Mouse (Mus musculus) spleen, adult 12 weeks (tissue): ENCODE results near the gene Rhbdd2.

Source experiments
- DNase-seq: peaks from one replicate; pipeline ENCODE4 v3.0.0; 2022; ENCODE audit warnings: low spot score

The Rhbdd2 gene

DNA sequence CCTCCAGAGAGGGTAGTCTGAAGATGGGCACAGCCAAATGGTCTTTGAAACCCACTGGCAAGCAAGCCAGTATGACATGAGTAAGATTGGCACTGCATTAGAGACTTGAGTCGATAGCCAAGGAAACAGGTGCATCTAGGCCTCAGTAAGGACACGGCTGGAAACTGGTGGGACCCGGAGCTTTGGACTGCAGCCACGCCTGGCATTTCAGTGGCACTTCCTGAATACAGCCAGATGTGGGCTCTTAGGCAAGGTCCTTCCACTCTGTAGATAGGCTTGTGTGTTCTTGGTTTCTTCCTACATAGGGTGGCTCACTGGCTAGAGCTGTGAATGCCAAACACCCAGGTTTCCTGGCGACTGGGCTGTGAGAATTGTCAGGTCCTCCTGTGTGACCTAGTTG is 12.9 kb downstream of the Rhbdd2 start:
- DNase-seq = no peak

DNA sequence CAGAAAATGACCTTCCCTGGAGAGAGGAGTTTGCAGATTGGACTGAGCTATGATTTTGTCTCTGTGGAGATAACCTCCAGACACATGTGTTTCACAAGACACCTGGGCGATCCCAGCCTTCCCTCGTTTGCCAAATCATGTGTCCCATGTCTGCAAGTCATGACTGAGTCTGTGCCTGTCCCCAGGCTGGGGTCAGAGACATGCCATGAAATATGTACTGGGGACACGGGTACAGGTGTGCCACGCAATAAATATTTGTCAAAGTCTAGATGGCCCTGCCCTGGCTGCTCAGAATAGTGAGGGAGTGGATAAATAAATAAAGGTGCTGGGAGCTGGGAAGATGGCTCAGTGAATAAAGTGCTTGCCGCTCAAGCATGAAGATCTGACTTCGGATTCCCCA is 13.6 kb downstream of the Rhbdd2 start:
- DNase-seq = no peak

DNA sequence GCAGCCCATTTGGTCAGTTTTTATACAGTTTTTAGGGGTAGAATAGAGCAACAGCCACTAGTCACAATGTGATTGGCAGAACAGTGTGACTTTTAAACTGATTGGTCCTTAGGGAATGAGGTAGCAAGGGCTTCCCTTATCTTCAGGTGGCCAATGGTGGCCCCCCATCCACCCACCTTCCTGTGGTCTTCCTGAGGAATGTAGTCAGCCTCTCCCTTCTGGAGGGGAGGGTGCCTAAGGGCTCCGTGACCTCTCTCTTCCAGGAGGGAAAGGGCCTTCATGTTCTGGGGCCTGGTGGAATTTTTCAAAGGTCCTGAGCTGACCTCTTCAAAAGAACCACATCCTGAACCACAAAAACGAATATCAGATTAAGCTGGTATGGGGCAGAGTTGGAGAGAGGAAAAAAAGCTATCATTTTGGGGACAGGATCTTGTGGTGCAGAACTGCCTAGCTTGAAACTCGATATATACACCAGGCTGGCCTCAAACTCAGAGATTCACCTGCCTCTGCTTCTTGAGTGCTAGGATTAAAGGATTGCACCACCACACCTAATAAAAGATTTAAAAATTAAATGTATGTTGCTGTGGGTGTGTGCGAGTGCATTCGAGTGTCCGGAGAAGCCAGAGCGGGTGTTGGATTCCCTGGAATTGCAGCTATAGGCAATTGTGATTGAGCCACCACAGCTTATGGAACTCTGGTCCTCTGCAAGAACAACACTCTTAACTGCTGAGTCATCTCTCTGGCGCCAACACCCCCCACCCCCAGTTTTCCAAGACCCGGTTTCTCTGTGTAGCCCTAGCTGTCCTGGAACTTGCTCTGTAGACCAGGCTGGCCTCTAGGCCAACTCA is 16.3 kb downstream of the Rhbdd2 start:
- DNase-seq = no peak

DNA sequence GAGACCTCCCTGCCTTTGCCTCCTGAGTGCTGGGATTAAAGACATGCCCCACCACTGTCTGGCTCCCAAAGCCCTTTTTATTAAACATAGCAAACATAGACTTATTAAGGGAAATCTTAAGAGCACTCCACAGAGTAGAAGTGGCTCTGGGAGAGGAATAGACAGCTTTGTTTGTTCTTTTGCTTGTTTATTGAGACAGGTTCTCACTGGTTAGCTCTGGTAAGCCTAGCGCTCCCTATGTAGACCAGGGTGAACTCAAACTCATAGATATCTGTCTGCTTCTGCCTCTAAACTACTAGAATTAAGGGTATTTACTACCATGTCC is 16.9 kb downstream of the Rhbdd2 start:
- DNase-seq = no peak

DNA sequence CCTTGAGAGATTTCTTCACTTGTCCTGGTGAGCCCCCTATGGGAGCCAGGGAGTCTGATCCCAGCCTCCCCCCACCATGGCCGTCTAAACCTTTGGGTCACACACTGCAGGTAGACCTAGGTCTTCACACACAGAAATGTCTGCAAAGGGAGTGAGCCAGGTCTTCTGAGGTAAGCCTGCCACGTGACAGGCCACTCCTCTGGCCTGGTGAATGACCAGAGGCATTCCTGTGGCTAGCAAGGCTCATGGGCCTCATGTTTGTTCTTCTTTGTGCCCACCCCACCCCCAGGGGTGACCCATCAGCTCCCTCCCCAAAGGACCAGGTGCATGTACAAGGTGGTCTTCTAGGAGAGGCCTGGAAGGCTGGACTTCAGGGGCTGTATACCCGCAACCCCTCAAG is 19.1 kb downstream of the Rhbdd2 start:
- DNase-seq = no peak

DNA sequence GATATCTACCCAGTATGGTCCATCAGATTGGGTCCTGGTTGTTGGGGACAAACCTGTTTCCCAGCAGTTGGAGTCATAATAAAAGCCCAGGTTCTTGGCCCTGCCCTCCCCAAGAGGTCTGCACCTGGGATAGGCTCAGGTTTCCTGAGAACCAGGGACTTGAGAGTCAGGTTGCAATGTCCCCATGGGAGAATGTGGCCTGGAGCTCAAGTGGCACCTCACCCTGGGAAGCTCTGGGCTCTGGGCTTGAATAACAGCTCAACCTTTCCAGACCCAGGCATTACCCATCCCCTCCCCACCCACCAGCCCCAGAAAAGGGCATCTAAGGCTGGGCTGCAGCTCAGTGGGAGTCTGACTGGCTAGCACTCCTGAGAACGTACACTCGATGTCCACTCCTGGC is 20.8 kb downstream of the Rhbdd2 start:
- DNase-seq = no peak

DNA sequence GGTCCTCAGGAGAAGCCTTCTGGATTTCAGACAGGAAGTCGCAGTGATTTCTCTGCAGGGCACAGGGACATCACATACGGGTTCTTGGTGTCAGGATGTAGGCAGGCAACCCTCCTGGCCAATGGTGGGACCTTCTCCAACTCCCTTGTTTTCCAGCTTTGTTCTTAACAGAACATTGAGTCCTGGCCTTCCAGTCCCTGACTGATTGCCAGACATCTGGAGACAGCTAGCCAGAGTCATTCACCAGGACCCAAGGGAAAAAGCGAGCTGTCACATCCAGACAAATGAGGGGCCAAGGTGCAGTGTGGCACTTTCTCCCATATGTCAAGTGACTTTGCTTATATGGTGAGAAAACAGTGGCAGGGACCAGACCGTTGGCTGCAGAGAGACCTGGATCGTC is 23.6 kb downstream of the Rhbdd2 start:
- DNase-seq = no peak

DNA sequence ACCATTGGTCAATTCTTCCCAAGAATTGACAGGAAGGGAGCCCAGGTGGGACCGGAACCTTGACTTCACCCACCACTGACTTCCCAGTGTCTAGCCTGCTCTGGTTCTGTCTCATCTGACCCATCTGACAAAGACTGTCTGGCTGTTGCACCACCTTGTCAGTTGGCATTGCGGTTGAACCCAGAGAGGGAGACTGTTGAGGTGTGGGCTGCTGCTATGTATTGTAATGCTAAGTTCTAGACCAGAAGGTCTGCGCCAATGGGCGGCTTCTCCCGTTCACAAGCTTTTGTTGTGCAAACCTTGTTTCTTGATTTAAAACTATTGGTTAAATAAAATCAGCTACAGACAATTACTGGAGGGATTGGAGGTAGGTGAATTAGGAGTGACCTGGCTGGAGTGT is 24.7 kb downstream of the Rhbdd2 start:
- no peak for DNase-seq

DNA sequence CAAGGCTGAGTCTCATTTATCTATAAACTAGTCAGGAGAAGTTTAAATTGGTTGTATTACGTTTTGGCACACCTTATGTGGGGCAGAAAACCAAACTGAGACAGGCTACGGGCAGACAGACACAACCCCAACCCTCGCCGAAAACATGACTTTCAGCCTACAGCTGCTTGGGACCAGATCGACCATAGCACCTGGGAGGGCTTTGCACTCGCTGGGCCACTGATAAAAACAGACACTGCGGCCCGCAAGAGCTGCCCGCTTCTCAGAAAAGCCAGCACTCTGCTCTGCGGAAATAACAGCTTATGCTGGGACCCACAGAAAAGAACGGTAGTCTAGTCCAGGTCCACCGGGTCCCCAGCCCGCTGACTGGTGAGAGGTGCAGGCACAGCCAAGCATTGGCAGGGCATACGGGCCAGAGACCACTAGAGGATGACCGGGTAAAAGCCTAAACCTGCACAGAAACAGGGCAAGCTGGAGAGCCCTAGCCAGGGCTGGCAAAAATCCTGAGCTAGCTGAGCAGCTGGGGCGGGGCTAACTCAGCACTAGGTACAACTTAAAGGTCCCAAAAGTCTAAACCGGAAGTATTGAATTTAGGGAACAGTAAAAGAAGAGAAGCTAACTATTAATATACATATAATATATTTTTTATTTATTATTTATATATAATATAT is 25.4 kb downstream of the Rhbdd2 start:
- peak; percentile 11 for DNase-seq

DNA sequence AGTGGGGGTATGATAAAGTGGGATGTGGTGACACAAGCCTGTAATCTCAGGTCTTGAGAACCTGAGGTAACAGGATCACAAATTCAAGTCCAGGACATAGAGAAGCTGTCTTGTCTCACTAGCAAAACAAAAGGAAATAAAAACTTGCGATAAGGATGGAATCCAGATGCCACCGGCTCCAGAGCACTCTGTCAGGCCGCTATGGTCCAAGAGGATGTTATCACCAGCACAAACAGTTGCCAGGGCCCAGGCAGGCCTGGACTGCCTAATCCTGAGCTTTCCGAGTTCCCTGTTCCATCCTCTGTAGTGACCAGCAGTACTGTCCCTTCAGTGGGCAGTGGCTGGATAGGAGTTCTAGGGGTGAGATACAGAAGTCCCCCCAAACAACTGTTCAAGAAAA is 27.5 kb downstream of the Rhbdd2 start:
- no peak for DNase-seq

DNA sequence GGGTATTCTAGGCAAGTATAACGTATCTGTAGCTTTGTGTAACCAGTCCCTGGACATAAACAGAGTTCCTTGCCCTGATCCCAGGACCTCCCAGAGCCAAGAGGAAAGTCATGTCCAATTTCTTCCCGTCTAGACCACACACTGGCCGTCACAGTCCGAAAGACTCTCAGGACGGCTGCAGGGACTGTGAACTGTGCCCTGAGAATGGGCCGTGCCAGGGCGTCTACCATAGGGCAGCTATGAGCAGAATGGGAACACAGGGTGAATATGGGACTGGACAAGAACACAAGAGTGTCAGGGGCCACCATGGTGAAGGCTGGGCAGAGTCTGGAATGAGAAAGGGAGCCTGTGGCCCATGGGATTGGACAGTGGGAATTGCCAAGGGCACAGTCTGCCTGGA is 28.1 kb downstream of the Rhbdd2 start:
- no peak for DNase-seq

DNA sequence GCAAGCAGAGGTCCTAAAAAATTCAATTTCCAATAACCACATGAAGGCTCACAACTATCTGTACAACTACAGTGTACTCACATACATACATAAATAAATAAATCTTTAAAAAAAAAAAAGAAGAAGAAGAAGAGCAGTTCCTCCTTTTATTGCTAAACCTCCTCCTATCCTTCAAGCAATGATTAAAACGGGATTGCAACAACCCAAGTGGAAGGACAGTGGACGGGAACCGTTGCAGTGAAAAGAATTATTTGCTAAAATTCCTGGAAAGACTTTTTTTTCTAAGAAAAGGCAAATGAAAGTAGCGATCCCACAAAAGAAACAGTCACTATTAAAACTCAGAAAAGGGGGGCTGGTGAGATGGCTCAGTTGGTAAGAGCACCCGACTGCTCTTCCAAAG is 34.5 kb downstream of the Rhbdd2 start:
- no peak for DNase-seq

DNA sequence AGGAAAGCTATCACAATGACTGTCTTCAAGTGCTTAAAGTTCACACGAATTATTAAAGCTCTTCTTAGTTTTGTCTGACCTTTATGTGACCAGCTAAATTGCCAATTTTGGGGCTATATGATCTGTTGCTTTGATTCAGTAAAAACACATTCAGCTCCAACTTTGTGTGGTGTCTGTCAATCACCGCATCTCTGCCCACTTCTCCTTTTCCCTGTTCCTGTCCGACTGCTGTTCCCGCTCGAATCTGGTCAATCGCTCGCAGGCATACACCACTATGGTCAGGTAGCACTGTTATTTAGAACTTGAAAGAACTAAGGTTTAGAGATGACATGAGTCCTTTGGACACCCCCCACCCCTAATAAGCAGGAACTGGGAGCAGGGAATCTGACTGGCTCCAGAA is 35.7 kb downstream of the Rhbdd2 start:
- DNase-seq = no peak

DNA sequence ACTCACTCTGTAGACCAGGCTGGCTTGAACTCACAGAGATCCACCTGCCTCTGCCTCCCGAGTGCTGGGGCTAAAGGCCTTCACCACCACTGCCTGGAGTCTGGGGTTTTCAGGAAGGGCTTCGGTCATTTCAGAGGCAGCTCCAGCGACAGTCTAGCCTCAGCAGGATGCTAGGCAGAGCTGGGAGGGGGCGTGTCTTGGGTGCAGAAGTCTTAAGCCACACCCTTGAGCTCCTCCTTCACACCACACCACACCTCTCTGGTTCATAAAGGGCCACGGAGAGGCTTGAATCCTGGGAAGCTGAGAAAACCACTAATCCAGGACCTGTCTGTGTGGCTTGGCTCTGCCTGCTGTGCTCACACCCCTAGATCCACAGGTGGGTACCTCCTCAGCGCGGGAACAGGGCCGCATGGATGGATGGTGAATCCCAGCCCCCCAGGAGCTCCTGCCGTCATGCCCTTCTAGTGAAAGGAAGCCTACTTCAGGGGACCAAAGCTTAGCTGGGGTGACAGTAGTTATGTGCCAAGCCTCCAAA is 37.4 kb downstream of the Rhbdd2 start, which contains the start of gene Por:
Por (plus strand) TSS at position 293 of the 535 bp plus-strand sequence.
- no peak for DNase-seq

DNA sequence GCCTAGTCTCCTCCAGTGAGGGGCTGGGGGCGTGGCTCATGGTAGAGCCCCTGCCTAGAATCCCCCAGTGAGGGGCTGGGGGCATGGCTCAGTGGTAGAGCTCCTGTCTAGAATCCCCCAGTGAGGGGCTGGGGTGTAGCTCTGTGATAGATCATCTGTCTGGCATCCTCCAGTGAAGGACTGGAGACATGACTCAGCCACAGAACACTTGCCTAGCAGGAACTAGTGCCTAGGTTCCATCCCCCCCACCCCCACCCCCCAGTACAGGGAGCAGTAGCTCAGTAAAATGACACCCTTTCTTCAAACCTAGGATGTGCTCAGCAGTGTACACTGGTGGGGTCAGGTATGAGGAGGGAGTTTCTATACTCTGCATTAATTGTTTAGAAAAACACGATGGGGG is 38.5 kb downstream of the Rhbdd2 start:
- DNase-seq = no peak

DNA sequence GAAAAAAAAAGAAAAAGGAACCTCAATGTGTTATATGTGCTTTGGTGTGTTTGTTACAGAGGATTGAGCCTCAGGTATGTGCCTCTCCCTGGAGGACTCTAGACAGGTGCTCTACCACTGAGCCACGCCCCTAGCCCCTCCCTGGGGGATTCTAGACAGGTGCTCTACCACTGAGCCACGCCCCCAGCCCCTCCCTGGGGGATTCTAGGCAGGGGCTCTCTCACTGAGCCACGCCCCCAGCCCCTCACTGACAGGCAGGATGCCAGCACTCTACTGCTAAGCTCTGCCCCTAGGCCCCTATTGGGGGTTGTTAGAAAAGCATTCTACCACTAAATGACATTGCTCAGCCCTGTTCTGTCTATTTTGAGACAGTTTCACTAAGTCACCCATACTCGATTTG is 40.1 kb downstream of the Rhbdd2 start:
- no peak for DNase-seq

DNA sequence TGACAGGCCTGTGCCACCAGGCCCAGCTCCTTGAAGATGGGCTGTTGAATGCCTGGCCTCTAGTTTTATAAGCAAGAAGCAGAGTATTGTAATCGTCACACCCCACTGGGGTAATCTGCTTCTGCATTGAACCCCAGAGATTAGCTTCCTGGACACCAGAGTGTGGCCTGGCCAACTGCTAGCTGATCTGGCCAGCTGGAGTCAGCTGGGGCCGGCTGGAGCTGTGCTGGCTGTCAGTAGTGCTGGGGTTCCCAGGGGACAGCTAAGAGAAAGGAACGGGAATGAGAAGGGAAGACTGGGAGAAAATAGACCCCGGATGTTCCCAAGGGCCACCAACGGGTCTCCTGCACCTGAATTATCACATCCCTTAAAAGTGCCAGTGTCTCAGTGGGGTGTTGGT is 40.6 kb downstream of the Rhbdd2 start:
- no peak for DNase-seq

DNA sequence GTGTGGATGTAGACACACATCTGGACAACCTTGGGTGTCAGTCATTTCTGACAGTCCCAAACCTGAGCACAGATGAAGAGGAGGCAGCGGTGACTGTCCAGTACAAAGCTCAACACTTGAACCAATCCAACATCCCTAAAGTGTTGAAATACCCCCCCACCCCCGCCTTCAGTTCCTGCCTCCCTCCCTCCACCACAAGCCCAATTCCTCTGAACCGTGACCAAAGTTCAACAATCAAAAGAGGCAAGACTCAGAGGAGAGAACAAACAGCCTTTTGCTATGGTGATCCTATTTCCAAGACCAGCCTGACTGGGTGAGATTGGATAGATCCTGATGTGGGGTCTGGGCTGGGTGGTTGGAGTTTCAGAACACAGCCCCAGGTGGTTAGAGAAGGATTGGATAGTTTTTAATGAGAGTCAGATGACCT is 41.9 kb downstream of the Rhbdd2 start:
- no peak for DNase-seq

DNA sequence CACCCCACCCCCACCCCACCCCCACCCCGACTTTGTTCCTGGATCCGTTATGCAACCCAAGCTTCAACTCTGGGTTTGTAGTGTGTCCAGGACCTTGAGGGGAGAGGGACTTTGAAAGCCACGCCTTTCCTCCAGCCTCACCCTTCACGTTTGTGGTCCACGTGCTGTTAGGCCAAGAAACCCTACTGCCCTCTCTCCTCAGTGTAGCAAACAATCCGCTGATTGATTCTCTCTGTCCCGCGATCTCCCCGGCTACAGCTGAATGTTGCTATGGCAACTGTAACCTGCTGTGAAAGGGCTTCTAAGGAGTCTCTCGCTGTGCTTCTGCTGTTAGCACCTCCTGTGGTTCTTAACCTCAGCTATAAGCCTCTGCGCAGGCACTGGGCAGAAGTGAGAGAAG is 42.4 kb downstream of the Rhbdd2 start:
- no peak for DNase-seq

DNA sequence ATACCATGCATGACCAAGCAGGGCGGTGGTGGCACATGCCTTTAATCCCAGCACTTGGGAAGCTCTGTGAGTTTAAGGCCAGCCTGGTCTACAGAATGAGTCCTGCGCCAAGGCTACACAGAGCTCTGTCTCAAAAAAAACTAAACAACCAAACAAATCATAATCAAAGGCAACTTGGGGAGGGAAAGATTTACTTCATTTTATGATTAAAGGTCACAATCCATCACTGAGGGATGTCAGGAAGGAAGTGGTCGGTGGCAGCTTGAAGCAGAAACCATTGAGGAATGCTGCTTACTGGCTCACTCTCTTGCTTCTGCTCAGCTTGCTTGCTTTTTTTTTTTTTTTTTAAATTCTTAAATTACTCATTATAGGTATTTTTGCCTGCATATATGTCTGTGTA is 44.3 kb downstream of the Rhbdd2 start:
- no peak for DNase-seq

DNA sequence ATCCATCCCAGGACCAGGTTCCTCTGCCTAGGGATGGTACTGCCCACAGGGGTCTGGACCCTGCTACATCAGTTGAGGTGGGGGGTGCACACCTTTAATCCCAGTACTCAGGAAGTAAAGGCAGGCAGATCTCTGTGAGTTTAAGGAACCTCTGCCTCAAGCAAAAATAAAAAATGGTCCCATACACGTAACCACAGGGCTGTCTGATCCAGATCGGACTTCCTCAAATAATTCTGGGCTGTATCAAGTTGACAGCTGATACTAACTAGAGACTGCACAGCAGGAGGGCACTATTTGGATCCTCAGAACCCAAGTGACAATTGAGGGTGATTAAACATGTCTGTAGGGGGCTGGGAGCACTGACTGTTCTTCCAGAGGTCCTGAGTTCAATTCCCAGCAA is 44.8 kb downstream of the Rhbdd2 start:
- DNase-seq = no peak

DNA sequence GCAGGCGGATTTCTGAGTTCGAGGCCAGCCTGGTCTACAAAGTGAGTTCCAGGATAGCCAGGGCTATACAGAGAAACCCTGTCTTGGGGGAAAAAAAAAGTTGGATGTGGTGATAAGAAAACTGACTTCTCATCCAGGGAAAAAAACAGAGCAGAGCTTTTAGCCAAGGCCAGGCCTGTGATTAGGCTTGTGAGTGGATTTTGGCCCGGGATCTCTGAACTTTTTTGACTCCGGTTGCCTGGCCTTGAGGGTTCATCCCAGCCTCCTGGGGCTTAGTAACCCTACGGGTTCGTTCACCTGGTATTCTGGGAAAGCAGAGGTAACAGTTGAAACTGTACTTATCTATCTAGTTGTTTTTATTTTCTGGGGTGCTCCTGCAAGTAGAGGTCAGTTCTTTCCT is 46.1 kb downstream of the Rhbdd2 start:
- DNase-seq = no peak

DNA sequence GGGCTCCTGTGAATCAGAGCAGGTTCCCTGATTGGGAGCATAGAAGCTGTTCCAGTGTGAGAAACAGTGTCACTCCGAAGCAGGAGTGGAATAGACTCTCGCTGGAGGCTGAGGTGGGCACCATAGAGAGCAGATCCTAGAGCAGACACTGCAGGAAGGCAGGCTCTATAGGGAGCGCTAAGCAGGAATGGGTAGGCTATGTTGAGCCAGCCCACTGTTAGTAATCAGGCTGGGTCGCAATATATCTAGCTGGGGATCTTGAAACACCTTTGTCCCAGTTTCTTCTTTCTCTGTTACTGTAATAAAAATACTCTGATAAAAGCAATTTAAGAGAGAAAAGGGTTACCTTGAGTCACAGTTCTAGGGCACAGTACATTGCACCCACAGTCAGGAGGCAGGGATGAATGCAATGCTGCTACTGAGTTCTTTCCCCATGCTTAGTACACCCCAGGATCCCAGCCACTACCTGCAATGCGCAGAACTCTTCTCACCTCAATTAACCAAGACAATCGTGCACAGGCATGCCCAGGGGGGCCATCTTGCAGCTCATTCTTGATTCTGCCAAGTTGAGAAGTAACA is 48.6 kb downstream of the Rhbdd2 start:
- no peak for DNase-seq
